In genomic region chr13:92738821-92739220, GRCm38 (mm10) we compare ENCODE assay signal across 19 mouse cellular contexts. TPM values are rescaled to one million over a fixed set of nuclear protein-coding genes. Genes with fewer than 3 reads are reported as not detected.
DNase-seq lines count a peak whose midpoint lies in the region; ATAC-seq lines count a peak whose summit lies in the region.
"Had no signal": no experiment of that assay in that cellular context is flagged by ENCODE, and none has a peak within 500 bp of the region (broad histone marks: within the 10 kb centered on the region; RNA-seq: fewer than 3 reads in every experiment).

No protein-coding gene starts in this region.

- H3K36me3 ChIP-seq in embryonic facial prominence, embryonic 14.5 days (ENCODE audit: control insufficient read depth, insufficient read depth, low read length): no peaks in the 10 kb centered on the region
- H3K36me3 ChIP-seq in embryonic facial prominence, embryonic 10.5 days (replicated peaks): no peaks in the 10 kb centered on the region
- H3K36me3 ChIP-seq in midbrain, embryonic 11.5 days (ENCODE audit: control insufficient read depth, insufficient read depth, low read length): no peaks in the 10 kb centered on the region
- H3K36me3 ChIP-seq in midbrain, embryonic 14.5 days (ENCODE audit: control insufficient read depth, insufficient read depth, low read length): no peaks in the 10 kb centered on the region
- no peaks in the 10 kb centered on the region for H3K36me3 ChIP-seq in splenic B cell, adult 2 months (ENCODE audit: control insufficient read depth, insufficient read depth, low read length, poor library complexity, severe bottlenecking)
- H3K36me3 ChIP-seq in kidney, embryonic 16.5 days (ENCODE audit: insufficient read depth, low read length): no peaks in the 10 kb centered on the region
- H3K36me3 ChIP-seq: embryonic facial prominence, embryonic 12.5 days; heart, embryonic 13.5 days; midbrain, embryonic 12.5 days had no signal

- no peak overlapping the region for H3K27ac ChIP-seq in embryonic facial prominence, embryonic 14.5 days (replicated peaks; ENCODE audit: low read depth, low read length)
- no peak overlapping the region for H3K27ac ChIP-seq in embryonic facial prominence, embryonic 10.5 days (replicated peaks)
- H3K27ac ChIP-seq in midbrain, embryonic 11.5 days (ENCODE audit: low read depth, low read length): no peak overlapping the region
- no peak overlapping the region for H3K27ac ChIP-seq in midbrain, embryonic 14.5 days (replicated peaks; ENCODE audit: low read depth, low read length)
- no peak overlapping the region for H3K27ac ChIP-seq in kidney, embryonic 16.5 days (ENCODE audit: low read length)
- H3K27ac ChIP-seq: embryonic facial prominence, embryonic 12.5 days; heart, embryonic 13.5 days; hindbrain, embryonic 14.5 days; liver, embryonic 14.5 days; macrophage; midbrain, embryonic 12.5 days had no signal

- no peak for ATAC-seq in embryonic facial prominence, embryonic 14.5 days (ENCODE audit: low read depth)
- ATAC-seq in midbrain, embryonic 11.5 days (ENCODE audit: low FRiP score): no peak
- no peak for ATAC-seq in midbrain, embryonic 14.5 days (ENCODE audit: low FRiP score, low TSS enrichment)
- ATAC-seq in kidney, embryonic 16.5 days (ENCODE audit: low FRiP score, low TSS enrichment): no peak
- ATAC-seq: forebrain, embryonic 16.5 days had no signal

- WGBS in embryonic facial prominence, embryonic 14.5 days: 33% methylated on average over 3 of the region's 3 CpGs
- WGBS in embryonic facial prominence, embryonic 10.5 days: 63% methylated on average over 3 of the region's 3 CpGs
- 81% methylated on average over 3 of the region's 3 CpGs for WGBS in midbrain, embryonic 11.5 days
- WGBS in midbrain, embryonic 14.5 days: 85% methylated on average over 3 of the region's 3 CpGs
- 70% methylated on average over 3 of the region's 3 CpGs for WGBS in kidney, embryonic 16.5 days

- no peak overlapping the region for H3K4me3 ChIP-seq in embryonic facial prominence, embryonic 14.5 days (ENCODE audit: low read depth, low read length)
- H3K4me3 ChIP-seq in embryonic facial prominence, embryonic 10.5 days: no peak overlapping the region
- no peak overlapping the region for H3K4me3 ChIP-seq in midbrain, embryonic 11.5 days (ENCODE audit: low read depth, low read length)
- no peak overlapping the region for H3K4me3 ChIP-seq in midbrain, embryonic 14.5 days (replicated peaks; ENCODE audit: low read depth, low read length)
- no peak overlapping the region for H3K4me3 ChIP-seq in kidney, embryonic 16.5 days (ENCODE audit: low read length)
- H3K4me3 ChIP-seq: embryonic facial prominence, embryonic 12.5 days; heart, embryonic 13.5 days; midbrain, embryonic 12.5 days; myocyte had no signal

- no peak overlapping the region for H3K4me2 ChIP-seq in embryonic facial prominence, embryonic 14.5 days (ENCODE audit: low read depth, low read length)
- no peak overlapping the region for H3K4me2 ChIP-seq in midbrain, embryonic 11.5 days
- H3K4me2 ChIP-seq in midbrain, embryonic 14.5 days (ENCODE audit: low read length): no peak overlapping the region
- no peak overlapping the region for H3K4me2 ChIP-seq in kidney, embryonic 16.5 days (replicated peaks; ENCODE audit: low read depth, low read length)
- H3K4me2 ChIP-seq: embryonic facial prominence, embryonic 12.5 days; heart, embryonic 13.5 days; hindbrain, embryonic 14.5 days; midbrain, embryonic 12.5 days had no signal

- H3K27me3 ChIP-seq in embryonic facial prominence, embryonic 14.5 days (replicated peaks; ENCODE audit: control insufficient read depth, insufficient read depth, low read length): no peaks in the 10 kb centered on the region
- no peaks in the 10 kb centered on the region for H3K27me3 ChIP-seq in embryonic facial prominence, embryonic 10.5 days (replicated peaks; ENCODE audit: low read depth, poor library complexity, severe bottlenecking)
- no peaks in the 10 kb centered on the region for H3K27me3 ChIP-seq in midbrain, embryonic 11.5 days (ENCODE audit: control insufficient read depth, insufficient read depth, low read length)
- no peaks in the 10 kb centered on the region for H3K27me3 ChIP-seq in midbrain, embryonic 14.5 days (ENCODE audit: control insufficient read depth, insufficient read depth, low read length)
- H3K27me3 ChIP-seq in splenic B cell, adult 2 months (ENCODE audit: control insufficient read depth, insufficient read depth, low read length, poor library complexity, severe bottlenecking): no peaks in the 10 kb centered on the region
- no peaks in the 10 kb centered on the region for H3K27me3 ChIP-seq in kidney, embryonic 16.5 days (ENCODE audit: insufficient read depth, low read length)
- H3K27me3 ChIP-seq: embryonic facial prominence, embryonic 12.5 days; midbrain, embryonic 12.5 days had no signal

- H3K9ac ChIP-seq in embryonic facial prominence, embryonic 14.5 days (ENCODE audit: low read depth, low read length): no peak overlapping the region
- H3K9ac ChIP-seq in midbrain, embryonic 11.5 days (ENCODE audit: low read length): no peak overlapping the region
- no peak overlapping the region for H3K9ac ChIP-seq in midbrain, embryonic 14.5 days (replicated peaks; ENCODE audit: low read length)
- no peak overlapping the region for H3K9ac ChIP-seq in kidney, embryonic 16.5 days (replicated peaks; ENCODE audit: low read length)
- H3K9ac ChIP-seq: embryonic facial prominence, embryonic 12.5 days; heart, embryonic 13.5 days; hindbrain, embryonic 14.5 days; liver, embryonic 14.5 days; midbrain, embryonic 12.5 days had no signal

- no peaks in the 10 kb centered on the region for H3K9me3 ChIP-seq in embryonic facial prominence, embryonic 14.5 days (ENCODE audit: control insufficient read depth, low read length)
- H3K9me3 ChIP-seq in embryonic facial prominence, embryonic 10.5 days: no peaks in the 10 kb centered on the region
- H3K9me3 ChIP-seq in midbrain, embryonic 11.5 days (ENCODE audit: control insufficient read depth, low read length): no peaks in the 10 kb centered on the region
- H3K9me3 ChIP-seq in midbrain, embryonic 14.5 days (ENCODE audit: control insufficient read depth, low read length): no peaks in the 10 kb centered on the region
- H3K9me3 ChIP-seq in kidney, embryonic 16.5 days (ENCODE audit: low read length): no peaks in the 10 kb centered on the region
- H3K9me3 ChIP-seq: embryonic facial prominence, embryonic 12.5 days; heart, embryonic 13.5 days; midbrain, embryonic 12.5 days had no signal

- H3K4me1 ChIP-seq in embryonic facial prominence, embryonic 14.5 days (ENCODE audit: control insufficient read depth, insufficient read depth, low read length): no peaks in the 10 kb centered on the region
- peaks cover 7% of the 10 kb centered on the region for H3K4me1 ChIP-seq in embryonic facial prominence, embryonic 10.5 days
- 0 out of 2 replicates have a peak, but pooled peaks cover 3% of the 10 kb centered on the region for H3K4me1 ChIP-seq in midbrain, embryonic 11.5 days (ENCODE audit: control insufficient read depth, insufficient read depth, low read length)
- no peaks in the 10 kb centered on the region for H3K4me1 ChIP-seq in midbrain, embryonic 14.5 days (ENCODE audit: control insufficient read depth, insufficient read depth, low read length)
- peaks cover 8% of the 10 kb centered on the region for H3K4me1 ChIP-seq in kidney, embryonic 16.5 days (ENCODE audit: insufficient read depth, low read length)
- H3K4me1 ChIP-seq: embryonic facial prominence, embryonic 12.5 days had no signal

- DNase-seq in embryonic facial prominence, embryonic 14.5 days (ENCODE audit: low spot score): peak; percentile 20
- no peak for DNase-seq in embryonic facial prominence, embryonic 10.5 days (ENCODE audit: low spot score)
- DNase-seq in midbrain, embryonic 11.5 days (ENCODE audit: low spot score, missing footprints): peak; percentile 37
- no peak for DNase-seq in midbrain, embryonic 14.5 days
- DNase-seq in splenic B cell, adult 2 months (ENCODE audit: low read depth, low spot score): peak; percentile 31
- peak; percentile 58 for DNase-seq in thymus, postnatal 25 days
- no peak for DNase-seq in embryo, embryonic 10 days (ENCODE audit: low spot score)
- DNase-seq: adrenal gland, postnatal 36 days; cerebellum, adult 2 months; gastrocnemius, postnatal 36 days had no signal

RNA-seq across cellular contexts. Expression of gene Thbs4, which starts 55.8 kb away (rescaled TPM):
- polyA plus RNA-seq in embryonic facial prominence, embryonic 14.5 days (2014; fragmentation: Nextera tagmentation; extraction: Ambion mirVana): 56.8 and 64.8 TPM in 2 replicates
- 1.1 and 1.8 TPM in 2 replicates for polyA plus RNA-seq in embryonic facial prominence, embryonic 10.5 days (2016; fragmentation: Nextera tagmentation; extraction: Ambion mirVana)
- 1.6 and 1.8 TPM in 2 replicates for polyA plus RNA-seq in midbrain, embryonic 11.5 days (2014; fragmentation: Nextera tagmentation; extraction: Ambion mirVana)
- 0.19 and 2.9 TPM in 2 replicates for polyA plus RNA-seq in midbrain, embryonic 14.5 days (2014; fragmentation: Nextera tagmentation; extraction: Ambion mirVana)
- 2.1 TPM in 2 replicates for polyA plus RNA-seq in kidney, embryonic 16.5 days (2015; fragmentation: Nextera tagmentation; extraction: Ambion mirVana)
- polyA plus RNA-seq: macrophage, myocyte had no signal

Comparison
In these comparisons a context has a peak if more than half of its experiments do, and no peak if none do; other contexts are left out.
1. DNase-seq: peak in embryonic facial prominence, embryonic 14.5 days (single experiment), midbrain, embryonic 11.5 days (single experiment), splenic B cell, adult 2 months (single experiment) and thymus, postnatal 25 days (single experiment); none in embryonic facial prominence, embryonic 10.5 days (single experiment), midbrain, embryonic 14.5 days (single experiment) and embryo, embryonic 10 days (single experiment).
2. RNA of gene Thbs4, which starts 55.8 kb away (polyA plus RNA-seq): 56.8 to 64.8 TPM in embryonic facial prominence, embryonic 14.5 days; 0.19 to 2.9 TPM in midbrain, embryonic 14.5 days, 2.1 TPM in kidney, embryonic 16.5 days, 1.6 to 1.8 TPM in midbrain, embryonic 11.5 days and 1.1 to 1.8 TPM in embryonic facial prominence, embryonic 10.5 days; every median in the first group is over 10 times any median in the second.